Mouse (Mus musculus) MEL (cell line): ENCODE data around the gene Nxph3.

Experiments used
- CHD1 ChIP-seq: IDR thresholded peaks from 2 replicates; pipeline ENCODE4 v1.6.1; 2012; ENCODE audit warnings: low read depth, mild to moderate bottlenecking, inconsistent platforms, low read length, improper control_type of control experiment
- CTCF ChIP-seq, 3 experiments: IDR thresholded peaks in 2 of 3; conservative IDR thresholded peaks in 1 of 3; 2 replicates each; pipeline ENCODE4 v1.5.1; 2011 to 2012; ENCODE audit warnings: low read length in 3 of 3, low read depth in 2 of 3, mild to moderate bottlenecking in 2 of 3, improper control_type of control experiment in 1 of 3, inconsistent platforms in 1 of 3, mixed read lengths in 1 of 3, moderate library complexity in 1 of 3; ENCODE audit not compliant: control insufficient read depth in 1 of 3, insufficient read depth in 1 of 3, poor library complexity in 1 of 3, severe bottlenecking in 1 of 3
- E2F4 ChIP-seq: IDR thresholded peaks from 2 replicates; pipeline ENCODE4 v1.6.1; 2011; ENCODE audit warnings: low read depth, low read length, improper control_type of control experiment, borderline replicate concordance
- EP300 ChIP-seq, 2 experiments: IDR thresholded peaks; 2 replicates each; pipeline ENCODE4 v1.6.1; 2011; ENCODE audit warnings: improper control_type of control experiment in 2 of 2, low read length in 2 of 2, low read depth in 1 of 2, mild to moderate bottlenecking in 1 of 2
- ETS1 ChIP-seq: IDR thresholded peaks from 2 replicates; pipeline ENCODE4 v1.6.1; 2012; ENCODE audit warnings: low read depth, mild to moderate bottlenecking, inconsistent platforms, low read length, improper control_type of control experiment, moderate library complexity
- POLR2A ChIP-seq, 2 experiments: IDR thresholded peaks; 2 replicates each; pipeline ENCODE4 v1.6.1; 2011 to 2012; ENCODE audit warnings: low read length in 2 of 2, mild to moderate bottlenecking in 2 of 2, control low read depth in 1 of 2, improper control_type of control experiment in 1 of 2, low read depth in 1 of 2, moderate library complexity in 1 of 2; ENCODE audit not compliant: control insufficient read depth in 1 of 2, insufficient read depth in 1 of 2, poor library complexity in 1 of 2
- POLR2AphosphoS2 ChIP-seq: IDR thresholded peaks from 2 replicates; pipeline ENCODE4 v1.6.1; 2011; ENCODE audit warnings: low read length, improper control_type of control experiment
- POLR2AphosphoS5 ChIP-seq: IDR thresholded peaks from 2 replicates; pipeline ENCODE4 v1.6.1; 2012; ENCODE audit warnings: low read depth, borderline replicate concordance, mild to moderate bottlenecking, inconsistent platforms, low read length, moderate library complexity, mixed read lengths
- TAL1 ChIP-seq: IDR thresholded peaks from 2 replicates; pipeline ENCODE4 v1.6.1; 2012; ENCODE audit warnings: mild to moderate bottlenecking, inconsistent platforms, low read length, moderate library complexity, mixed read lengths
- TBP ChIP-seq: IDR thresholded peaks from 2 replicates; pipeline ENCODE4 v1.8.0; 2011; ENCODE audit warnings: low read depth, low read length, improper control_type of control experiment
- TCF12 ChIP-seq: IDR thresholded peaks from 2 replicates; pipeline ENCODE4 v1.6.1; 2014; ENCODE audit warnings: low read depth, mild to moderate bottlenecking, inconsistent platforms, low read length, improper control_type of control experiment, moderate library complexity
- ZMIZ1 ChIP-seq: IDR thresholded peaks from 2 replicates; pipeline ENCODE4 v1.6.1; 2012; ENCODE audit warnings: low read depth, mild to moderate bottlenecking, inconsistent platforms, low read length, improper control_type of control experiment, moderate library complexity
- ZNF384 ChIP-seq: IDR thresholded peaks from 2 replicates; pipeline ENCODE4 v1.6.1; 2012; ENCODE audit warnings: low read depth, mild to moderate bottlenecking, inconsistent platforms, low read length, improper control_type of control experiment

GRCm38 (mm10) chr11:95519299-95519698, 4.9 kb upstream of the Nxph3 start:
- TF ChIP-seq POLR2A (IDR thresholded peaks at IDR 0.05; ENCODE audit: control insufficient read depth in 1 of 2, insufficient read depth in 1 of 2, low read depth in 1 of 2, low read length in 2 of 2, poor library complexity in 1 of 2) (no peak), POLR2AphosphoS5 (no peak), TAL1 (no peak), POLR2AphosphoS2 (no peak), ZNF384 (no peak), CTCF (IDR thresholded peaks at IDR 0.05 in 2 of 3, conservative IDR thresholded peaks at IDR 0.05 in 1 of 3; ENCODE audit: control insufficient read depth in 1 of 3, insufficient read depth in 1 of 3, low read depth in 2 of 3, low read length in 3 of 3, poor library complexity in 1 of 3, severe bottlenecking in 1 of 3) (no peak), TCF12 (no peak), ETS1 (no peak), TBP (no peak), EP300 (IDR thresholded peaks at IDR 0.05; ENCODE audit: low read depth in 1 of 2, low read length in 2 of 2) (no peak), CHD1 (no peak), E2F4 (no peak), ZMIZ1 (no peak)
